Mouse (Mus musculus) forebrain, embryonic 16.5 days (tissue): ENCODE results near the gene Dennd1a. TPM values are rescaled to one million over a fixed set of nuclear protein-coding genes. Genes with fewer than 3 reads are reported as not detected.

Source experiments
- ATAC-seq: fragments of 200-750 bp; cut with Nextera tagmentation; 2 replicates; pipeline ENCODE4 v1.8.0; 2017; ENCODE audit warnings: mild to moderate bottlenecking, moderate library complexity
- H3K27ac ChIP-seq: fragments of 300-500 bp; sonication (generic); 2 replicates; pipeline ENCODE4 v1.5.1; 2014; ENCODE audit warnings: low read length, control low read depth
- H3K27me3 ChIP-seq: fragments of 300-500 bp; sonication (generic); replicated peaks from 2 replicates; pipeline ENCODE4 v1.6.1; 2014; ENCODE audit warnings: low read length; ENCODE audit not compliant: control insufficient read depth, insufficient read depth
- H3K36me3 ChIP-seq: fragments of 300-500 bp; sonication (generic); 2 replicates; pipeline ENCODE4 v1.6.1; 2014; ENCODE audit not compliant: control insufficient read depth, insufficient read depth
- H3K4me1 ChIP-seq: fragments of 300-500 bp; sonication (generic); replicated peaks from 2 replicates; pipeline ENCODE4 v1.6.1; 2014; ENCODE audit warnings: low read length; ENCODE audit not compliant: control insufficient read depth, insufficient read depth
- H3K4me2 ChIP-seq: fragments of 300-500 bp; sonication (generic); 2 replicates; pipeline ENCODE4 v1.6.1; 2014; ENCODE audit warnings: mild to moderate bottlenecking, low read length, control low read depth
- H3K4me3 ChIP-seq: fragments of 300-500 bp; sonication (generic); replicated peaks from 2 replicates; pipeline ENCODE4 v1.5.1; 2014; ENCODE audit warnings: mild to moderate bottlenecking, low read length, control low read depth
- H3K9ac ChIP-seq: fragments of 300-500 bp; sonication (generic); replicated peaks from 2 replicates; pipeline ENCODE4 v1.6.1; 2014; ENCODE audit warnings: low read depth, low read length, control low read depth
- H3K9me3 ChIP-seq: fragments of 300-500 bp; sonication (generic); 2 replicates; pipeline ENCODE4 v1.6.1; 2016; ENCODE audit warnings: low read length; ENCODE audit not compliant: control insufficient read depth
- WGBS: fragments of 180-500 bp; shearing (Covaris S2); extraction: QIAGEN DNeasy Blood & Tissue Kit; methylation state at CpG from one replicate; pipeline ENCODE4 v1.1.7; 2014; 5-methylcytosine and 5-hydroxymethylcytosine counted together
- polyA plus RNA-seq: library from polyadenylated mRNA; unstranded; fragments of >200 nt; fragmentation: Nextera tagmentation; extraction: Ambion mirVana; gene quantifications from 2 replicates; pipeline ENCODE4 v1.2.1, GENCODE M21; 2015

Dennd1a gene
- polyA plus RNA-seq, 1 experiment from 2014 or later = 19.5 TPM

DNA sequence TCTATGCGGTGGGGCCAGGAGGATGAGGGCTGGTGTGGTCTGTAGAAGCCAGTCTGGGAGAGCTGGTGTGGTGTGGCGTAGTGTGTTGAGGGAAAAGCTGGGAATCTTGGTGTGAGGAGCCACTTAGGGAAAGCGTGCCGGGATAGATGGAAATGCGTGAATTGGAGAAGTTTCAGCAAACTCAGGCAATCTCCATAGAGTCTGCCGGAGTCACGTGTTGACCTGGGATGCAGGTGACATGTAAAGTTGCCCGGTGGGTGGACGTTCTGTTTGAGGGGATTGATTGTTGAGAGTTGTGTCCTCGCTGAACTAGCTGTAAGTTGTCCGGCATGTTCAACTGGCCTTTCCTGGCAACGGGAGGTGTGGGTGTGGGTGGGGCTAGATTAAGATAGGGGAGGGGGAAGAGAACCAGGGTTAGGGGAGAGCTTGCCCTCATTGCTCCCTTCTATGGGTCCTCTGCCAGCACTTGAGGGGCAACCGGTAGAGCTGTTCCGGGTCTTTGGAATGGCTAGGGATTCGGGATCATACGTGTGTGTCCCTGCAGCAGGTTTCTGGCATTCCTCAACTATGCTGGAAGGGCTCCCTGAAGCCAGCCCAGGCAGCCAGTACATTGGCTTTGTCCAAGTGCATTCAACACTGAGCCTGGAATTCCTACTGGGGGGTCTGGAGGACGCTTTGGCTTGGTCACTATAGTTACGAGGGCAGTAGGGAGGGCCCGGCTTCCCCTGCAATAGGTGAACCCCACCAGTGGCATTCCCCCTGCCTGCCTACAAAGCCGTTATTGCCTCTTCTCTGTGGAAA lies 510.4 kb downstream of the Dennd1a start:
- Histone ChIP-seq H3K27ac (peak overlapping the region; percentile 63), H3K27me3 (0 out of 2 replicates have a peak, but pooled peaks cover 2% of the 10 kb centered on the region), H3K9me3 (no peaks in the 10 kb centered on the region), H3K9ac (peak overlapping the region; percentile 57), H3K4me2 (peak overlapping the region; percentile 45), H3K4me3 (peak overlapping the region; percentile 37), H3K36me3 (no peaks in the 10 kb centered on the region), H3K4me1 (peaks cover 54% of the 10 kb centered on the region)
- 4% methylated on average over 20 of the region's 20 CpGs for WGBS
- ATAC-seq = peak; percentile 14

GRCm38 (mm10) chr2:37776016-37776415 lies 511.2 kb downstream of the Dennd1a start, which contains the start of gene Crb2:
Gene Crb2, plus strand, starts transcription at chr2:37776249.
- 3% methylated on average over 16 of the region's 18 CpGs for WGBS
- Histone ChIP-seq H3K9me3 (no peaks in the 10 kb centered on the region), H3K9ac (peak within 1 kb of the TSS; percentile 57), H3K36me3 (no peaks in the 10 kb centered on the region), H3K27ac (peak within 1 kb of the TSS; percentile 63), H3K4me2 (peak within 1 kb of the TSS; percentile 45), H3K4me3 (peak within 1 kb of the TSS; percentile 37), H3K27me3 (0 out of 2 replicates have a peak, but pooled peaks cover 2% of the 10 kb centered on the region), H3K4me1 (peaks cover 53% of the 10 kb centered on the region)
- ATAC-seq = no peak

DNA sequence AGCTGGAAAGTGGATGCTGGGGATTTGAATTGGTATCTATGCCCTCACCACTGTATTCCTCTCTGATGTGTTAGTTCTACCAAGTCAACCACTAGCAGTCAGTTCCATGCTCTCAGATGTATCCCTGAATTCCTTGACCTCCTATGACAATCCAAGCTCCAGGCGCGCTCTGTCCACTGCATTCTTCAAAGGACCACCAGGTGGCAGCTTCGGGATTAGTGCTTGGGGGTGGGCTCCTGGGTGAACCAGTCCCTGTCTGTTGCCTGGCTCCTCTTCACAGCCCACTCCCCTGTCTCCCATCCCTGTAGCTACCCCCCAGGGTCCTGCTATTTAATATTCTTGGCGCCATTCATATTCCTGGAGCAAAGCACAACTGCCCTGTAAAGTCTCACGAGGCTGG lies 512.6 kb downstream of the Dennd1a start:
- H3K4me2 ChIP-seq = no peak overlapping the region
- no peak overlapping the region for H3K9ac ChIP-seq
- H3K27ac ChIP-seq = no peak overlapping the region
- H3K9me3 ChIP-seq = no peaks in the 10 kb centered on the region
- no peaks in the 10 kb centered on the region for H3K36me3 ChIP-seq
- H3K4me1 ChIP-seq = peaks cover 38% of the 10 kb centered on the region
- WGBS = 6% methylated on average over 5 of the region's 5 CpGs
- H3K4me3 ChIP-seq = no peak overlapping the region
- ATAC-seq = no peak
- 0 out of 2 replicates have a peak, but pooled peaks cover 2% of the 10 kb centered on the region for H3K27me3 ChIP-seq

DNA sequence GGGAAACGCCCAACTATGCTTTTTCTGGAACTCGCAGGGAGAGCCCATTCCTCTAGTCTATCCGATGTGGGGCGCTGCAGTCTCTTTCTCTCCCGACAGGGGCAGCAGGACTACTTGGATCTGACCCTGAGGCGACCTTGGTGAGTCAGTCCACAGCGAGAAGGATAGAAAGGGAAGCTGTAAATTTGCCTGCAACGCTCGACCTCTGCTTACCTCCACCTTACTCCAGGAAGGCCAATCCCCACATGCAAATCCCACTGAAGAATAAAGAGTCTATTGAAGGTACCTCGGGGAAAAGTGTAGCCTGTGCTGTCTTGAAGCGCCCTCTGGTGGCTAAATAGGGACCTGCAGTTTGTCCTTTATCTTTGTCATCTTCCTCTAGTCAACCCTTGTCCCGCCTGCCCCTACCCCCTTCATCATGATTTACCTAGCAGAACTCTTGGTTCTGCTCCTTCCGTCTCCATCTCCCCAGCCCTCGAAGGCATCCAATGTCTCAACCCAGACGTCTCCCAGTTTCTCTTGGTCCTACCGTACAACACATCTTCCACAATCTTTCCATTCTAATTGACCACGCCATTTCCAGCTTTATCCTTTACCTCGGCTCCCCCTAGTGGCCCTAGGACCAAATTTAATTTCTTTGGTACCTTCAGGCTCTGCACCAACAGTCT lies 515.4 kb downstream of the Dennd1a start:
- peak; percentile 52 for ATAC-seq
- H3K4me3 ChIP-seq = peak overlapping the region; percentile 38
- under 1% methylated on average over 18 of the region's 18 CpGs for WGBS

GRCm38 (mm10) chr2:37769793-37770192 lies 517.4 kb downstream of the Dennd1a start:
- no peak overlapping the region for H3K4me3 ChIP-seq
- no peaks in the 10 kb centered on the region for H3K27me3 ChIP-seq
- no peaks in the 10 kb centered on the region for H3K36me3 ChIP-seq
- peaks cover 29% of the 10 kb centered on the region for H3K4me1 ChIP-seq
- H3K4me2 ChIP-seq = no peak overlapping the region
- no peak overlapping the region for H3K9ac ChIP-seq
- ATAC-seq = no peak
- WGBS = 72% methylated on average over 8 of the region's 8 CpGs
- H3K27ac ChIP-seq = no peak overlapping the region
- no peaks in the 10 kb centered on the region for H3K9me3 ChIP-seq

More for the DNA sequence above, 515.4 kb downstream of the Dennd1a start:
- H3K27ac ChIP-seq = no peak overlapping the region
- peak overlapping the region; percentile 35; the same call in 1 of the 2 replicates for H3K9ac ChIP-seq
- no peaks in the 10 kb centered on the region for H3K9me3 ChIP-seq
- H3K27me3 ChIP-seq = 0 out of 2 replicates have a peak, but pooled peaks cover 2% of the 10 kb centered on the region
- no peaks in the 10 kb centered on the region for H3K36me3 ChIP-seq
- peaks cover 30% of the 10 kb centered on the region for H3K4me1 ChIP-seq
- peak overlapping the region; percentile 49 for H3K4me2 ChIP-seq

- Histone ChIP-seq H3K4me1 (peaks cover 29% of the 10 kb centered on the region), H3K4me3 (no peak overlapping the region), H3K4me2 (no peak overlapping the region), H3K9ac (no peak overlapping the region), H3K36me3 (no peaks in the 10 kb centered on the region), H3K27ac (0 out of 2 replicates have a peak overlapping the region, but pooled peaks have one; percentile 14), H3K27me3 (no peaks in the 10 kb centered on the region), H3K9me3 (no peaks in the 10 kb centered on the region)
- 41% methylated on average over 2 of the region's 2 CpGs for WGBS
- peak; percentile 78 for ATAC-seq
Measured at GRCm38 (mm10) chr2:37768903-37769302, 518.3 kb downstream of the Dennd1a start.

GRCm38 (mm10) chr2:37767739-37768138 lies 519.5 kb downstream of the Dennd1a start:
- Histone ChIP-seq H3K4me1 (peaks cover 29% of the 10 kb centered on the region), H3K9ac (no peak overlapping the region), H3K9me3 (no peaks in the 10 kb centered on the region), H3K4me3 (no peak overlapping the region), H3K27me3 (no peaks in the 10 kb centered on the region), H3K36me3 (no peaks in the 10 kb centered on the region), H3K4me2 (no peak overlapping the region), H3K27ac (no peak overlapping the region)
- 84% methylated on average over 3 of the region's 3 CpGs for WGBS
- ATAC-seq = no peak

DNA sequence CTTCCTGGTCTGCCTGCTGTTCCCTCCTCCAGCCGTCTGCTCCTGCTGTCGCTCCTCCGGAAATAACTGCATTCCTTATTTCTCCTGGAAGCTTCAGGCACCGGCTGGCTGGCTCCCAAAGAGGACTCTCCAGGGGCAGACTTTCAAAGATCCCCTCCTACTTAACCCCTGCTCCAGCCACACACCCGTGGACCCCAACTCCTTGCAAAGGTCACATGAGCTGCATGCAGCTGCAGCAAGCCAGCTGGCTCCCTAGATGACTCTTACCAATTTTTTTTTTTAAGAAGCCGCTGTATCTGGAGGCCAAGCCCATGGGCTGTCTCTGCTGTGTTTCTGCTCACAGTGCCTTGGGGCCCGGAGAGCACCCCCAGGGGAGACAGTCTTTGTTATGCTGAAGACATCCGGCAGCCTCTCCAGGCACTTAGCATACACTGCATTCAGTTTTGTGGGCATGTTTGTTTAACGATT lies 520.1 kb downstream of the Dennd1a start:
- H3K4me2 ChIP-seq = no peak overlapping the region
- 5% methylated on average over 9 of the region's 9 CpGs for WGBS
- no peaks in the 10 kb centered on the region for H3K27me3 ChIP-seq
- H3K36me3 ChIP-seq = no peaks in the 10 kb centered on the region
- no peak overlapping the region for H3K27ac ChIP-seq
- no peak overlapping the region for H3K9ac ChIP-seq
- no peaks in the 10 kb centered on the region for H3K9me3 ChIP-seq
- H3K4me3 ChIP-seq = no peak overlapping the region
- peaks cover 29% of the 10 kb centered on the region for H3K4me1 ChIP-seq
- no peak for ATAC-seq
